Mouse (Mus musculus): ENCODE results near the gene Dab2ip.

GRCm38 (mm10) chr2:35722821-35723220, 164.8 kb downstream of the Dab2ip start:
- TF ChIP-seq CTCF (IDR thresholded peaks at IDR 0.05; ENCODE audit: low read depth) (no peak), EP300 (IDR thresholded peaks at IDR 0.05; ENCODE audit: low read depth) (no peak)
